Mouse (Mus musculus) heart, postnatal 0 days (tissue): ENCODE data around the gene Cmya5. TPM values are rescaled to one million over a fixed set of nuclear protein-coding genes. Genes with fewer than 3 reads are reported as not detected.

ENCODE experiments used
- ATAC-seq: fragments of 200-750 bp; cut with Nextera tagmentation; 2 replicates; pipeline ENCODE4 v1.8.0; 2017; ENCODE audit warnings: low read depth, moderate number of reproducible peaks, moderate library complexity; ENCODE audit not compliant: insufficient read depth
- DNase-seq: peaks from one replicate; pipeline ENCODE4 v3.0.0-alpha.2; 2016; ENCODE audit warnings: low spot score
- H3K27ac ChIP-seq: fragments of 300-500 bp; sonication (generic); 2 replicates; pipeline ENCODE4 v1.5.1; 2014; ENCODE audit warnings: low read depth, mild to moderate bottlenecking
- H3K27me3 ChIP-seq: fragments of 300-500 bp; sonication (generic); 2 replicates; pipeline ENCODE4 v1.6.1; 2014; ENCODE audit warnings: low read length, mixed read lengths; ENCODE audit not compliant: control insufficient read depth, insufficient read depth
- H3K36me3 ChIP-seq: fragments of 300-500 bp; sonication (generic); replicated peaks from 2 replicates; pipeline ENCODE4 v1.6.1; 2014; ENCODE audit warnings: low read length, mixed read lengths; ENCODE audit not compliant: control insufficient read depth, insufficient read depth
- H3K4me1 ChIP-seq: fragments of 300-500 bp; sonication (generic); 2 replicates; pipeline ENCODE4 v1.6.1; 2014; ENCODE audit warnings: antibody characterized with exemption; ENCODE audit not compliant: control insufficient read depth, insufficient read depth
- H3K4me2 ChIP-seq: fragments of 300-500 bp; sonication (generic); 2 replicates; pipeline ENCODE4 v1.6.1; 2014; ENCODE audit warnings: low read depth, mild to moderate bottlenecking, low read length, moderate library complexity
- H3K4me3 ChIP-seq: fragments of 300-500 bp; sonication (generic); 2 replicates; pipeline ENCODE4 v1.5.1; 2014; ENCODE audit warnings: low read depth, low read length
- H3K9ac ChIP-seq: fragments of 300-500 bp; sonication (generic); replicated peaks from 2 replicates; pipeline ENCODE4 v1.6.1; 2014; ENCODE audit warnings: low read depth, low read length, mixed read lengths
- H3K9me3 ChIP-seq: fragments of 300-500 bp; sonication (generic); replicated peaks from 2 replicates; pipeline ENCODE4 v1.6.1; 2016; ENCODE audit warnings: low read length; ENCODE audit not compliant: control insufficient read depth
- CTCF ChIP-seq: IDR thresholded peaks from 2 replicates; pipeline ENCODE4 v1.5.1; 2016; ENCODE audit warnings: antibody characterized with exemption, control low read depth, low read depth
- EP300 ChIP-seq: IDR thresholded peaks from 2 replicates; pipeline ENCODE4 v1.6.1; 2016; ENCODE audit warnings: antibody characterized with exemption, low read depth
- WGBS: fragments of 180-500 bp; shearing (Covaris S2); extraction: QIAGEN DNeasy Blood & Tissue Kit; methylation state at CpG from one replicate; pipeline ENCODE4 v1.1.7; 2014; 5-methylcytosine and 5-hydroxymethylcytosine counted together
- polyA plus RNA-seq: library from polyadenylated mRNA; unstranded; fragments of >200 nt; fragmentation: Nextera tagmentation; extraction: Ambion mirVana; gene quantifications from 2 replicates; pipeline ENCODE4 v1.2.1, GENCODE M21; 2015
- total RNA-seq: library from RNA; depleted of rRNA; stranded (reverse); fragments of >200 nt; gene quantifications from 2 replicates; pipeline ENCODE4 v1.2.3, GENCODE M21; 2014; ENCODE audit warnings: low replicate concordance; rRNA removed

Gene Cmya5
- total and polyA plus RNA-seq, 2 experiments from 2014 or later, result 8.3 to 30.7 TPM

GRCm38 (mm10) chr13:93000640-93001351 is 143.7 kb downstream of the Cmya5 start:
- Histone ChIP-seq H3K27ac (peak overlapping the region; percentile 47), H3K9ac (no peak overlapping the region), H3K4me3 (no peak overlapping the region), H3K9me3 (no peaks in the 10 kb centered on the region), H3K4me2 (no peak overlapping the region), H3K4me1 (peaks cover 7% of the 10 kb centered on the region), H3K36me3 (no peaks in the 10 kb centered on the region), H3K27me3 (no peaks in the 10 kb centered on the region)
- DNase-seq (no peak), ATAC-seq (peak; percentile 77)
- TF ChIP-seq CTCF, result no peak
- no peak for TF ChIP-seq EP300
- 45% methylated on average over 12 of the region's 12 CpGs for WGBS

- DNase-seq (no peak), ATAC-seq (no peak)
- Histone ChIP-seq H3K9me3 (no peaks in the 10 kb centered on the region), H3K4me2 (no peak overlapping the region), H3K27me3 (no peaks in the 10 kb centered on the region), H3K27ac (no peak overlapping the region), H3K36me3 (no peaks in the 10 kb centered on the region), H3K9ac (no peak overlapping the region), H3K4me1 (peaks cover 7% of the 10 kb centered on the region), H3K4me3 (no peak overlapping the region)
- WGBS, result 73% methylated on average over 9 of the region's 9 CpGs
- TF ChIP-seq EP300 (no peak), CTCF (no peak)
Observed at GRCm38 (mm10) chr13:92999860-93000259, 144.7 kb downstream of the Cmya5 start.

- H3K27me3 ChIP-seq, result no peaks in the 10 kb centered on the region
- no peak overlapping the region for H3K9ac ChIP-seq
- H3K9me3 ChIP-seq, result no peaks in the 10 kb centered on the region
- H3K36me3 ChIP-seq, result no peaks in the 10 kb centered on the region
- no peak for TF ChIP-seq EP300
- TF ChIP-seq CTCF, result no peak
- H3K4me2 ChIP-seq, result no peak overlapping the region
- ATAC-seq (no peak), DNase-seq (no peak)
- no peaks in the 10 kb centered on the region for H3K4me1 ChIP-seq
- H3K4me3 ChIP-seq, result no peak overlapping the region
- H3K27ac ChIP-seq, result no peak overlapping the region
Observed at GRCm38 (mm10) chr13:92994743-92995142, 149.8 kb downstream of the Cmya5 start.

- 91% methylated on average over 5 of the region's 5 CpGs for WGBS
- no peak overlapping the region for H3K9ac ChIP-seq
- DNase-seq (no peak), ATAC-seq (no peak)
- no peaks in the 10 kb centered on the region for H3K27me3 ChIP-seq
- H3K4me3 ChIP-seq, result no peak overlapping the region
- H3K4me1 ChIP-seq, result no peaks in the 10 kb centered on the region
- H3K4me2 ChIP-seq, result no peak overlapping the region
- H3K27ac ChIP-seq, result no peak overlapping the region
- H3K36me3 ChIP-seq, result no peaks in the 10 kb centered on the region
- TF ChIP-seq CTCF, result no peak
- TF ChIP-seq EP300, result no peak
- no peaks in the 10 kb centered on the region for H3K9me3 ChIP-seq
Observed at GRCm38 (mm10) chr13:92992823-92993222, 151.7 kb downstream of the Cmya5 start.

Other genes starting within 250 kb of the Cmya5 start
- 32.1 and 34.0 TPM in 2 replicates for gene Tent2, start 47.7 kb upstream of the Cmya5 start, total RNA-seq
- gene Tent2, start 47.7 kb upstream of the Cmya5 start, polyA plus RNA-seq, result 18.9 and 19.2 TPM in 2 replicates
- 71.9 and 84.9 TPM in 2 replicates for gene Homer1, start 154.9 kb upstream of the Cmya5 start, total RNA-seq
- gene Homer1, start 154.9 kb upstream of the Cmya5 start, polyA plus RNA-seq, result 13.3 and 14.8 TPM in 2 replicates